Mouse (Mus musculus) ES-E14 (cell line): ENCODE measurements around the gene Sugp1. TPM values are rescaled to one million over a fixed set of nuclear protein-coding genes. Genes with fewer than 3 reads are reported as not detected.

Source experiments
- DNase-seq: peaks from one replicate; pipeline ENCODE4 v3.0.0-alpha.2; 2013; ENCODE audit warnings: low read depth, low spot score
- H3K27ac ChIP-seq: 2 replicates; pipeline ENCODE4 v1.5.1; 2012; ENCODE audit warnings: low read depth, mild to moderate bottlenecking, low read length, moderate library complexity, mixed read lengths; ENCODE audit not compliant: poor library complexity, insufficient read depth, severe bottlenecking
- H3K36me3 ChIP-seq: 2 replicates; pipeline ENCODE4 v1.6.1; 2012; ENCODE audit warnings: mild to moderate bottlenecking, low read length, moderate library complexity, mixed read lengths; ENCODE audit not compliant: control insufficient read depth, poor library complexity, insufficient read depth, severe bottlenecking
- H3K4me1 ChIP-seq, 2 experiments: fragments of 150-350 bp in 1 of 2; sonication (generic) in 1 of 2; 2 replicates each; pipeline ENCODE4 v1.6.1; 2012; ENCODE audit warnings: low read length in 2 of 2, mild to moderate bottlenecking in 1 of 2, mixed read lengths in 1 of 2; ENCODE audit not compliant: control insufficient read depth in 2 of 2, insufficient read depth in 2 of 2, poor library complexity in 1 of 2
- H3K4me3 ChIP-seq, 2 experiments: fragments of 150-350 bp in 1 of 2; sonication (generic) in 1 of 2; 2 replicates each; pipeline ENCODE4 v1.5.1; 2012; ENCODE audit warnings: low read length in 2 of 2, low read depth in 1 of 2, mild to moderate bottlenecking in 1 of 2, mixed read lengths in 1 of 2; ENCODE audit not compliant: insufficient read depth in 1 of 2, poor library complexity in 1 of 2, severe bottlenecking in 1 of 2
- H3K9ac ChIP-seq: 2 replicates; pipeline ENCODE4 v1.6.1; 2012; ENCODE audit warnings: low read depth, mild to moderate bottlenecking, low read length, mixed read lengths; ENCODE audit not compliant: poor library complexity, insufficient read depth, severe bottlenecking
- H3K9me3 ChIP-seq: fragments of 150-350 bp; sonication (generic); 2 replicates; pipeline ENCODE4 v1.6.1; 2012; ENCODE audit warnings: low read depth, mild to moderate bottlenecking, low read length; ENCODE audit not compliant: control insufficient read depth, insufficient read depth
- CHD2 ChIP-seq: IDR thresholded peaks from 2 replicates; pipeline ENCODE4 v1.6.1; 2014; ENCODE audit warnings: mild to moderate bottlenecking, low read depth, low read length, inconsistent platforms
- HCFC1 ChIP-seq: IDR thresholded peaks from 2 replicates; pipeline ENCODE4 v1.6.1; 2012; ENCODE audit warnings: low read length, inconsistent platforms, borderline replicate concordance; ENCODE audit not compliant: insufficient read depth
- MAFK ChIP-seq: IDR thresholded peaks from 2 replicates; pipeline ENCODE4 v1.6.1; 2014; ENCODE audit warnings: mild to moderate bottlenecking, low read depth, low read length, inconsistent platforms; ENCODE audit not compliant: insufficient read depth
- ZC3H11A ChIP-seq: IDR thresholded peaks from 2 replicates; pipeline ENCODE4 v1.6.1; 2012; ENCODE audit warnings: low read depth, mild to moderate bottlenecking, inconsistent platforms, low read length, borderline replicate concordance
- ZNF384 ChIP-seq: IDR thresholded peaks from 2 replicates; pipeline ENCODE4 v1.6.1; 2012; ENCODE audit warnings: low read depth, low read length, inconsistent platforms
- in situ Hi-C, 2 experiments: fragments of 600-800 bp; cut with MboI; formaldehyde crosslinking; loops; one replicate each; pipeline ENCODE4 v1.15.1; 2025; ENCODE audit warnings: low sequenced_read_pairs in 2 of 2, inconsistent platforms in 1 of 2; ENCODE audit not compliant: unreplicated experiment in 2 of 2
- total RNA-seq: library from RNA; depleted of rRNA; stranded (reverse); fragments of 300-350 nt; gene quantifications from 2 replicates; pipeline ENCODE4 v1.2.3, GENCODE M21; 2012

Sugp1 gene
- total RNA-seq, 1 experiment = 38.5 TPM

GRCm38 (mm10) chr8:70012763-70013162, 29.9 kb upstream of the Sugp1 start:
- Histone ChIP-seq H3K27ac (no peak overlapping the region), H3K9ac (no peak overlapping the region)
- in situ Hi-C loops = no loop called here

GRCm38 (mm10) chr8:70015017-70015416, 27.6 kb upstream of the Sugp1 start:
- Histone ChIP-seq H3K9ac (no peak overlapping the region), H3K27ac (no peak overlapping the region), H3K4me3 (no peak overlapping the region), H3K36me3 (peaks cover 17% of the 10 kb centered on the region; the same call in 1 of the 2 replicates), H3K4me1 (peaks cover 4 to 5% of the 10 kb centered on the region in 2 experiments; a peak in 1 of 4 replicates), H3K9me3 (no peaks in the 10 kb centered on the region)
- no peak for DNase-seq
- in situ Hi-C loops = no loop called here
- no peak for TF ChIP-seq ZNF384
- TF ChIP-seq ZC3H11A = no peak
- no peak for TF ChIP-seq MAFK
- TF ChIP-seq HCFC1 = no peak
- TF ChIP-seq CHD2 = no peak

More at GRCm38 (mm10) chr8:70012763-70013162, 29.9 kb upstream of the Sugp1 start:
- no peaks in the 10 kb centered on the region for H3K9me3 ChIP-seq
- H3K36me3 ChIP-seq = peaks cover 3% of the 10 kb centered on the region; the same call in 1 of the 2 replicates
- TF ChIP-seq ZC3H11A = no peak
- no peak for TF ChIP-seq MAFK
- TF ChIP-seq CHD2 = no peak
- no peak for TF ChIP-seq HCFC1
- TF ChIP-seq ZNF384 = no peak
- DNase-seq = no peak
- H3K4me1 ChIP-seq = peaks cover 4 to 5% of the 10 kb centered on the region in 2 experiments; a peak in 1 of 4 replicates
- H3K4me3 ChIP-seq = no peak overlapping the region

- no peaks in the 10 kb centered on the region for H3K4me1 ChIP-seq
- peaks cover 79% of the 10 kb centered on the region for H3K36me3 ChIP-seq
- DNase-seq = no peak
- in situ Hi-C loops = no loop called here
- H3K27ac ChIP-seq = no peak overlapping the region
- H3K9ac ChIP-seq = no peak overlapping the region
- no peak for TF ChIP-seq HCFC1
- no peak for TF ChIP-seq MAFK
- no peak for TF ChIP-seq CHD2
- no peak for TF ChIP-seq ZNF384
- H3K4me3 ChIP-seq = no peak overlapping the region
- no peaks in the 10 kb centered on the region for H3K9me3 ChIP-seq
These were observed 19.0 kb upstream of the Sugp1 start for GRCm38 (mm10) chr8:70023596-70023995.

GRCm38 (mm10) chr8:70026151-70026550, 16.5 kb upstream of the Sugp1 start:
- H3K4me3 ChIP-seq = no peak overlapping the region
- no peak overlapping the region for H3K9ac ChIP-seq
- in situ Hi-C loops = no loop called here
- H3K27ac ChIP-seq = no peak overlapping the region
- TF ChIP-seq ZNF384 (no peak), HCFC1 (no peak), MAFK (no peak), ZC3H11A (no peak), CHD2 (no peak)
- no peak for DNase-seq
- no peaks in the 10 kb centered on the region for H3K4me1 ChIP-seq
- H3K9me3 ChIP-seq = no peaks in the 10 kb centered on the region
- H3K36me3 ChIP-seq = peaks cover 63% of the 10 kb centered on the region

- peaks cover 37% of the 10 kb centered on the region for H3K36me3 ChIP-seq
- no peak overlapping the region for H3K4me3 ChIP-seq
- in situ Hi-C loops = no loop called here
- DNase-seq = no peak
- H3K9me3 ChIP-seq = no peaks in the 10 kb centered on the region
- no peaks in the 10 kb centered on the region for H3K4me1 ChIP-seq
- no peak for TF ChIP-seq HCFC1
- no peak for TF ChIP-seq ZC3H11A
- no peak for TF ChIP-seq ZNF384
- no peak for TF ChIP-seq MAFK
- TF ChIP-seq CHD2 = no peak
- H3K9ac ChIP-seq = no peak overlapping the region
- no peak overlapping the region for H3K27ac ChIP-seq
These were observed 12.4 kb upstream of the Sugp1 start for GRCm38 (mm10) chr8:70030255-70030654.
